Mouse (Mus musculus): ENCODE results near the gene Mef2a. TPM values are rescaled to one million over a fixed set of nuclear protein-coding genes. Genes with fewer than 3 reads are reported as not detected.

Mef2a gene
- polyA plus RNA-seq (2015; fragmentation: Nextera tagmentation; extraction: Ambion mirVana) = 35.4 and 38.0 TPM in 2 replicates

DNA sequence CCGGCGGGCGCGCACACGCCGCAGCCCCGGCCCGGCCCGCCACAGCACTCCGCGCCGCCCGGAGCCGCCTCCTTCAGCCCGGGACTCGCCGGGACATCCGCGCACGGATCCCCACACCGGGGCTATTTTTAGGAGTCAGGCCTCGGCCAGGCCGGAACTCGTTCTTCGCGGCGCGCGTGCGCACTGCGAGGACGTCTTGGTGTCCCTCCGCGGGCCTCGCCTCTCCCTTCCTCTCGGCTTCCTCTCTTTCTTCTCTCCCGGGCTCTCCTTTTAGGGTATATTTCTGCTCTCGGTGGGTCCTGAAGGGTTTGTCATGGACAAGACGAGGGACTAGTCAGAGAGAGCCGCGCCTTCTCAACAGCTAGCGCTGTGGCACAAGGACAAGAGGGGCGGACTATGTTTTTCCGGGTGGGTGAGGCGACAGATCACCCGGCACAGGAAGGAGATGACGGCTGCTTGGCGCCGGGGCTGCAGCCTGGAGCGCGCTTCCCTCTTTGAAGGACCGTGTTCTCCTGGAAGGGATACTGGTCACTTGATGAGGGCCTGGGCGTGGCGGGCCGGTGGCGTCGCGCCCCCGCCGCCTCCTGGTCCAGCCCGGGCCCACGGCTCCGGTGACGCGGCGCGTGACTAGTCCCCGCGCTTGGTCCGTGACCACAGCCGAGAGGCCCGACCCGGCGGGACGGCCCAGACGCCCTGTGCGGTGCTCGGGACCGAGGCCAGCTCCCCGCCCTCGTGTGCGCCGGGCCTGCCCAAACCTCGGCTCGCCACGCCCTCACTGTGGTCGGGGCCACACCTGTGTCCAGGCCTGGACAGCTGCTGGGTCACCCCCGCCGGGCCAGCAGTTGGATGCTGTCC is at the start of gene Mef2a:
Gene Mef2a, minus strand, starts transcription at position 130 of the 855 bp plus-strand sequence.
- peak within 1 kb of the TSS; percentile 100 for H3K9ac ChIP-seq (ENCODE audit: low read depth, low read length)
- WGBS = under 1% methylated on average over 67 of the region's 89 CpGs
- H3K4me3 ChIP-seq (ENCODE audit: low read length) = peak within 1 kb of the TSS; percentile 82
- no peaks in the 10 kb centered on the region for H3K27me3 ChIP-seq (replicated peaks; ENCODE audit: control insufficient read depth, insufficient read depth, low read length)
- H3K4me2 ChIP-seq (ENCODE audit: low read length) = peak within 1 kb of the TSS; percentile 88
- H3K36me3 ChIP-seq (ENCODE audit: control insufficient read depth, insufficient read depth, low read length) = no peaks in the 10 kb centered on the region
- H3K4me1 ChIP-seq (ENCODE audit: control insufficient read depth, insufficient read depth, low read depth, low read length) = peaks cover 11% of the 10 kb centered on the region
- peak within 1 kb of the TSS; percentile 99 for H3K27ac ChIP-seq (ENCODE audit: low read depth, low read length)
- H3K9me3 ChIP-seq (ENCODE audit: control insufficient read depth, low read length) = no peaks in the 10 kb centered on the region
- peak; percentile 92 for ATAC-seq

DNA sequence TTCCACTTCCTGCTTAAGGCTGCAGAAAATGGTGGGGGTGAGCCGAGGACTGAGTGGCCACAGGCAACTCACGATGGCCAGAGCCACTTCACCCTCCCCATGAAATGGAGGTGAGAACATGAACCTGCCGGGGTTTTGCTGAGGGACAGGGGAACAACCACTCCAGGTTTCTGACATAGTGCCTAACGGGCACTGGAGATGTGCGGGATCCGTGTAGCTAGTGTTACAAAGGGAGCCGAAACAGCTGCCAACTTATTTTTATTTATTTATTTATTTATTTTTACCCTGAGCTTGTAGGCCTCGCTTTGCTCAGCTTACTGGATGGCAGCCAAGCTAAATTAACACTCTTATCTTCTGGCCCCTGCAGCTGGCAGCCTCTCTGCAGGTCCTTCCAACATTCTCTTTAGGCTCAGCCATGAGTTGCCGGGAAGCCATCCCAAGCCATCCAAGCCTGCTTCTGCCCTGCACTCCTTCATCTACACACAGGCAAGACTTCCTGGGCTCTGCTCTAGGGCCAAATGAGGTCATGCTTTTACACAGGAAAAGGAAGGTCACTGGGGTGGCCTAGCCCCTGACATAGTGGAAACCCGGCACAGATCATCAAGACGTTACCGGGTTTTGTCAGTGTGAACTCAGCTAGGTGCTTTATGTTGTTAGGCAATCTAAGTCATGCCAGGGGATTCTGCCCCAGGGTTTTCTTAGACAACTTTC is 49.0 kb upstream of the Mef2a start:
- 47% methylated on average over 12 of the region's 12 CpGs for whole genome bisulfite sequencing
- Histone ChIP-seq H3K27me3 (replicated peaks; ENCODE audit: control insufficient read depth, insufficient read depth, low read length) (no peaks in the 10 kb centered on the region), H3K27ac (ENCODE audit: low read depth, low read length) (0 out of 2 replicates have a peak overlapping the region, but pooled peaks have one; percentile 9), H3K4me3 (ENCODE audit: low read length) (no peak overlapping the region), H3K4me2 (ENCODE audit: low read length) (no peak overlapping the region), H3K9me3 (ENCODE audit: control insufficient read depth, low read length) (no peaks in the 10 kb centered on the region), H3K36me3 (ENCODE audit: control insufficient read depth, insufficient read depth, low read length) (no peaks in the 10 kb centered on the region), H3K9ac (ENCODE audit: low read depth, low read length) (no peak overlapping the region), H3K4me1 (ENCODE audit: control insufficient read depth, insufficient read depth, low read depth, low read length) (peaks cover 4% of the 10 kb centered on the region)
- peak; percentile 60 for ATAC-seq

DNA sequence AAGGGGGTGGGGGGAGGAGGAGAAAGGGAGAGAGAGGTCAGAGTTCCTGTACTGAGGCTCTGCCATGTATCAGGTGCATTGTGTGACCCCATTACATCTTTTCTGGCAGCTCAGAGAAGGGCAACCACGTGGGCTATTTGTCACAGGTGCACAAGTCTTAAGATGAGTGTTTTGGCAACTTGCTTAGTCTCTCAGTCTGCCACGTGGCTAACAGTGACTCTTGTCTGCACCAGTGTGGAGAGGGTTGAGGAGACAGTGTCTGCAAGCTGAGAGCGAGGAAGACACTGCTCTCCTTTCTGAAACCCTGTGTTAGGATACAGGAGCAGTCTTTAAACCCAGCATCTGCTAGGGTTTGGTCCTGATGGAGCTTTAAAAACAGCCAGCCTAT is 48.4 kb upstream of the Mef2a start:
- Histone ChIP-seq H3K27ac (ENCODE audit: low read depth, low read length) (0 out of 2 replicates have a peak overlapping the region, but pooled peaks have one; percentile 9), H3K9ac (ENCODE audit: low read depth, low read length) (no peak overlapping the region), H3K9me3 (ENCODE audit: control insufficient read depth, low read length) (no peaks in the 10 kb centered on the region), H3K4me1 (ENCODE audit: control insufficient read depth, insufficient read depth, low read depth, low read length) (peaks cover 4% of the 10 kb centered on the region), H3K4me3 (ENCODE audit: low read length) (no peak overlapping the region), H3K27me3 (replicated peaks; ENCODE audit: control insufficient read depth, insufficient read depth, low read length) (no peaks in the 10 kb centered on the region), H3K36me3 (ENCODE audit: control insufficient read depth, insufficient read depth, low read length) (no peaks in the 10 kb centered on the region), H3K4me2 (ENCODE audit: low read length) (no peak overlapping the region)
- peak; percentile 14; the same call in 1 of the 2 replicates for ATAC-seq
- 53% methylated on average over 3 of the region's 3 CpGs for WGBS

- Histone ChIP-seq H3K4me2 (ENCODE audit: low read length) (no peak overlapping the region), H3K4me3 (ENCODE audit: low read length) (no peak overlapping the region), H3K9me3 (ENCODE audit: control insufficient read depth, low read length) (no peaks in the 10 kb centered on the region), H3K27ac (ENCODE audit: low read depth, low read length) (no peak overlapping the region), H3K27me3 (replicated peaks; ENCODE audit: control insufficient read depth, insufficient read depth, low read length) (no peaks in the 10 kb centered on the region), H3K4me1 (ENCODE audit: control insufficient read depth, insufficient read depth, low read depth, low read length) (peaks cover 5% of the 10 kb centered on the region), H3K36me3 (ENCODE audit: control insufficient read depth, insufficient read depth, low read length) (no peaks in the 10 kb centered on the region), H3K9ac (ENCODE audit: low read depth, low read length) (no peak overlapping the region)
- no peak for ATAC-seq
- 87% methylated on average over 17 of the region's 17 CpGs for WGBS
Measured at GRCm38 (mm10) chr7:67419591-67420314, 47.1 kb upstream of the Mef2a start.

DNA sequence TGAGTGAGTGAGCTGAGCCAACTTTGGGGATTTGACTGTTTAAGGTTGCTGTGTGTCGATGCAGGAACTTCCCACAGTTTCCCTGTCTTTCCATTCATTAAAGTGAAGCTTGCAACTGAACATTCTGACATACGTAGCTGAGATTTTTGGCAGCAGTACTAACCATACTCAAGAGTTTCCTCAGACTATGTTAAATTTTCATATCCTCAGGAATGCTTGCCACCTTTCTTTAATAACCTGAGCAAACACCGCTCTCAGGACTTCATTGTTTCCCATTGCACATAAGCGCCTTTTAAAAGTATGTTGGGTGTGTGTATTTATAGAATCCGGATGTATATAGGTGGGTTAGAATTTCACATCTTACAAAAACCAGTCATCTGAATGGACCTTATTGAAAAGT is 45.5 kb upstream of the Mef2a start:
- Histone ChIP-seq H3K4me3 (ENCODE audit: low read length) (no peak overlapping the region), H3K36me3 (ENCODE audit: control insufficient read depth, insufficient read depth, low read length) (no peaks in the 10 kb centered on the region), H3K4me2 (ENCODE audit: low read length) (no peak overlapping the region), H3K4me1 (ENCODE audit: control insufficient read depth, insufficient read depth, low read depth, low read length) (peaks cover 6% of the 10 kb centered on the region), H3K9ac (ENCODE audit: low read depth, low read length) (no peak overlapping the region), H3K9me3 (ENCODE audit: control insufficient read depth, low read length) (no peaks in the 10 kb centered on the region), H3K27ac (ENCODE audit: low read depth, low read length) (no peak overlapping the region), H3K27me3 (replicated peaks; ENCODE audit: control insufficient read depth, insufficient read depth, low read length) (no peaks in the 10 kb centered on the region)
- WGBS = 93% methylated on average over 5 of the region's 5 CpGs
- ATAC-seq = no peak

DNA sequence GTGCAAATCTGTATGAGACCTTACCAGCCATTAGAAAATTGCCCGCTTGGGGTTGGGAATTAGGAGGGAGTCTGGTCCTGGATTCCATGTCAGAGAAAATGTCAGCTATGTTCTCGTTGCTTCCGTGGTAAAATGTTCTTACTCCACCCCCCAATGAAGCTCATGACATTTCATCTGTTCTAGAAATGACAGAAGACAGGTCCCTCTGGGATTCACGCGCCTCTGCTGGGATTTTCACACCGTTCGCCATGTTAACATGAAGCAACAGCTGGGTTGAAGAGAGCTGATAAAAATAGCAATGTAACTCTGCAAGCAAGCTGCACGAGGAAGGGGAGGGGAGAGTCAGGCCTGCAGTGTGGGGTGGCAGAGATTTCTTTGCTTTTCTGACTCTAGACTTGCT is 42.1 kb upstream of the Mef2a start:
- Histone ChIP-seq H3K9ac (ENCODE audit: low read depth, low read length) (no peak overlapping the region), H3K9me3 (ENCODE audit: control insufficient read depth, low read length) (no peaks in the 10 kb centered on the region), H3K4me3 (ENCODE audit: low read length) (no peak overlapping the region), H3K36me3 (ENCODE audit: control insufficient read depth, insufficient read depth, low read length) (no peaks in the 10 kb centered on the region), H3K4me2 (ENCODE audit: low read length) (no peak overlapping the region), H3K27ac (ENCODE audit: low read depth, low read length) (no peak overlapping the region), H3K27me3 (replicated peaks; ENCODE audit: control insufficient read depth, insufficient read depth, low read length) (no peaks in the 10 kb centered on the region), H3K4me1 (ENCODE audit: control insufficient read depth, insufficient read depth, low read depth, low read length) (peaks cover 2% of the 10 kb centered on the region; the same call in 1 of the 2 replicates)
- WGBS = 72% methylated on average over 8 of the region's 8 CpGs
- no peak for ATAC-seq

GRCm38 (mm10) chr7:67412686-67413085 is 40.0 kb upstream of the Mef2a start:
- 80% methylated on average over 10 of the region's 10 CpGs for WGBS
- no peaks in the 10 kb centered on the region for H3K9me3 ChIP-seq (ENCODE audit: control insufficient read depth, low read length)
- no peak for ATAC-seq
- no peaks in the 10 kb centered on the region for H3K27me3 ChIP-seq (replicated peaks; ENCODE audit: control insufficient read depth, insufficient read depth, low read length)
- no peaks in the 10 kb centered on the region for H3K36me3 ChIP-seq (ENCODE audit: control insufficient read depth, insufficient read depth, low read length)
- no peak overlapping the region for H3K4me3 ChIP-seq (ENCODE audit: low read length)
- H3K27ac ChIP-seq (ENCODE audit: low read depth, low read length) = no peak overlapping the region
- no peak overlapping the region for H3K4me2 ChIP-seq (ENCODE audit: low read length)
- peaks cover 2% of the 10 kb centered on the region; the same call in 1 of the 2 replicates for H3K4me1 ChIP-seq (ENCODE audit: control insufficient read depth, insufficient read depth, low read depth, low read length)
- H3K9ac ChIP-seq (ENCODE audit: low read depth, low read length) = no peak overlapping the region

- ATAC-seq = no peak
- Histone ChIP-seq H3K27ac (ENCODE audit: low read depth, low read length) (no peak overlapping the region), H3K9me3 (ENCODE audit: control insufficient read depth, low read length) (no peaks in the 10 kb centered on the region), H3K4me1 (ENCODE audit: control insufficient read depth, insufficient read depth, low read depth, low read length) (no peaks in the 10 kb centered on the region), H3K4me3 (ENCODE audit: low read length) (no peak overlapping the region), H3K4me2 (ENCODE audit: low read length) (no peak overlapping the region), H3K9ac (ENCODE audit: low read depth, low read length) (no peak overlapping the region), H3K27me3 (replicated peaks; ENCODE audit: control insufficient read depth, insufficient read depth, low read length) (no peaks in the 10 kb centered on the region), H3K36me3 (ENCODE audit: control insufficient read depth, insufficient read depth, low read length) (no peaks in the 10 kb centered on the region)
- WGBS = 79% methylated on average over 2 of the region's 2 CpGs
Measured at GRCm38 (mm10) chr7:67407019-67407418, 34.4 kb upstream of the Mef2a start.

DNA sequence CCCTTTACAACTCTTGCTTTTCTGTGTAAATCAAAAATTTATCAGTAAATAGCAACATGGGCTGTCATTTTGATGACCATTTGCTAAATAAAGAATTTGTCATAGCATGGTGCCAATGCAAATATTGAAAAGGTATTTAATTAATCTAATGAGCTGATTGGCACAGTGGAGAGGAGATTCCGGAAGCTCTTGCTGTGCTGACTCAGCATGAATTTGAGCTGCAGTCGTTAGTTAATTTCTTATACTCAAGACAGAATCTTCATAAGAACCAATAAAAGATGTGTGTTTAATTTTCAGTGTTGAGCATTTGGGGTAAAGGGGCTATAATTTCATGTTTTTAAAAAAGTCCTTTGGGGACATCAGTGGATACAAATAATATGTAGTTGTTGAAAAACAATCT is 31.5 kb upstream of the Mef2a start:
- no peak for ATAC-seq
- H3K4me2 ChIP-seq (ENCODE audit: low read length) = no peak overlapping the region
- no peaks in the 10 kb centered on the region for H3K36me3 ChIP-seq (ENCODE audit: control insufficient read depth, insufficient read depth, low read length)
- H3K9me3 ChIP-seq (ENCODE audit: control insufficient read depth, low read length) = no peaks in the 10 kb centered on the region
- 58% methylated on average over 2 of the region's 2 CpGs for WGBS
- H3K27me3 ChIP-seq (replicated peaks; ENCODE audit: control insufficient read depth, insufficient read depth, low read length) = no peaks in the 10 kb centered on the region
- no peak overlapping the region for H3K27ac ChIP-seq (ENCODE audit: low read depth, low read length)
- no peak overlapping the region for H3K4me3 ChIP-seq (ENCODE audit: low read length)
- no peaks in the 10 kb centered on the region for H3K4me1 ChIP-seq (ENCODE audit: control insufficient read depth, insufficient read depth, low read depth, low read length)
- H3K9ac ChIP-seq (ENCODE audit: low read depth, low read length) = no peak overlapping the region

Data from hindbrain, embryonic 16.5 days (tissue).